ENCODE assay signal across 20 mouse cellular contexts in genomic region chr15:95970691-95971090, GRCm38 (mm10).
DNase-seq lines count a peak whose midpoint lies in the region.
"Had no signal": no experiment of that assay in that cellular context is flagged by ENCODE, and none has a peak within 500 bp of the region (broad histone marks: within the 10 kb centered on the region; RNA-seq: fewer than 3 reads in every experiment).

No protein-coding gene starts in this region.

- H3K9me3 ChIP-seq in heart, embryonic 10.5 days = no peaks in the 10 kb centered on the region
- H3K9me3 ChIP-seq: embryonic facial prominence, embryonic 13.5 days; embryonic facial prominence, embryonic 15.5 days; forebrain, embryonic 10.5 days; forebrain, embryonic 12.5 days had no signal

- H3K4me3 ChIP-seq in heart, embryonic 10.5 days = no peak overlapping the region
- H3K4me3 ChIP-seq: embryonic facial prominence, embryonic 13.5 days; embryonic facial prominence, embryonic 15.5 days; erythroblast, embryonic 14.5 days; forebrain, embryonic 10.5 days; forebrain, embryonic 12.5 days had no signal

- DNase-seq in heart, embryonic 10.5 days (ENCODE audit: low spot score) = peak; percentile 58
- no peak for DNase-seq in heart, postnatal 10 days
- peak; percentile 32 for DNase-seq in 3T3-L1 (ENCODE audit: low read depth, low spot score)
- DNase-seq in 416B (ENCODE audit: low read depth) = peak; percentile 20
- DNase-seq in layer of hippocampus, adult 11-12 months (ENCODE audit: low spot score) = no peak
- DNase-seq: adrenal gland, adult 2 months; adrenal gland, postnatal 10 days; adrenal gland, postnatal 25 days; cerebellum, adult 11 months; cerebellum, adult 18-20 months; cerebellum, adult 8-10 months; cerebellum, adult 9-11 months; cerebellum, postnatal 14 days; cerebellum, postnatal 36 days; embryo, embryonic 11 days had no signal

- intact Hi-C loops in heart, postnatal 10 days (cut with DNase I) = no loop called here

- H3K36me3 ChIP-seq in heart, embryonic 10.5 days = peaks cover 61% of the 10 kb centered on the region

- H3K27ac ChIP-seq in heart, embryonic 10.5 days = no peak overlapping the region
- H3K27ac ChIP-seq: embryonic facial prominence, embryonic 13.5 days; embryonic facial prominence, embryonic 15.5 days; forebrain, embryonic 10.5 days; forebrain, embryonic 12.5 days had no signal

- no peaks in the 10 kb centered on the region for H3K27me3 ChIP-seq in heart, embryonic 10.5 days (ENCODE audit: insufficient read depth, poor library complexity, severe bottlenecking)
- H3K27me3 ChIP-seq: embryonic facial prominence, embryonic 13.5 days; embryonic facial prominence, embryonic 15.5 days; forebrain, embryonic 12.5 days had no signal

- H3K4me1 ChIP-seq in heart, embryonic 10.5 days = no peaks in the 10 kb centered on the region
- H3K4me1 ChIP-seq: embryonic facial prominence, embryonic 13.5 days; forebrain, embryonic 10.5 days; forebrain, embryonic 12.5 days had no signal

- WGBS in heart, embryonic 10.5 days = 88% methylated on average over 7 of the region's 7 CpGs

Comparison
In these comparisons a context has a peak if more than half of its experiments do, and no peak if none do; other contexts are left out.
1. DNase-seq: peak in heart, embryonic 10.5 days (single experiment), 3T3-L1 (single experiment) and 416B (single experiment); none in heart, postnatal 10 days (0 of 2) and layer of hippocampus, adult 11-12 months (single experiment).